In the genomic region with DNA sequence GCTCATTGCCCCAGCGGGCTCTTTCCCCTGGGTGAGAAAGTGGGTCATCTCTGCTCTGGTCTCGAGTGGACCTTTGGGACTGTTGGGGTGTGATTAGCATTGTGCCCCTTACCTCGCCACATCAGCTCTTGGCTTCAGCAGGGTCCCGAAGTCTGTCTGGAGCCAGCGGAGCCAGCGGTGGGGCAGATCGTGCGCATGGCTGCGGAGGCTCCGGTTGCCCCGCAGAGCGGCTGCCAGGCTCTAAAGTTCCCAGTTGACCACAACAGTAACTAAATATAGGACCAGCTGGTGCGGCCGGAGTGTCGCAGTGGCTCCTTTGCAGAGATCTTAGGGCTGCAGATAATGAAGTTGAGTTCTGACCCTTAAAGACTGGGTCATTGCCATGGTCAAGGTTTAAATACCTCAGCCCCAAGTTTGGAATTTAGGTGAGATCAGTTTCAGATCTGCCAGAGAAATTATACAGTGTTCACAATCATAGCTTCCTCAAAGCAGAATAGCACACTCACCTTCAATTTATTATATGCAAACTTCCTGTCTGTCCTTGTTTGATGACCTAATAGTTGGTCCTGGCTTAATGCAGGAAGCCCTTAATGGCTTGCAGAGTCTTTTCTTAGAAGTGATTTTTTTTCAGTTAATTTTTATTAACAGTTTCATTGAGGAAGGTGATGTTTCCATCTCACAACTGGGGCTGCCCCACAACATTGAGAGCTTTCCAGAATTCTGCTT, we compare ENCODE assay signal across 8 mouse cellular contexts. TPM values are rescaled to one million over a fixed set of nuclear protein-coding genes. Genes with fewer than 3 reads are reported as not detected.
DNase-seq lines count a peak whose midpoint lies in the region; ATAC-seq and TF ChIP-seq lines count a peak whose summit lies in the region.

No protein-coding gene starts in this region.

- no peak for ATAC-seq in stomach, embryonic 16.5 days (ENCODE audit: insufficient read depth, low FRiP score)

- no peak for TF ChIP-seq POLR2A in kidney, adult 2 months (IDR thresholded peaks at IDR 0.05; ENCODE audit: low read depth, low read length)
- TF ChIP-seq POLR2A in cortical plate, adult 2 months (IDR thresholded peaks at IDR 0.05; ENCODE audit: extremely low read depth, insufficient read depth, low read length) = no peak

- peak overlapping the region; percentile 98 for H3K4me2 ChIP-seq in stomach, embryonic 16.5 days (ENCODE audit: low read depth, low read length)

- no peak for TF ChIP-seq CTCF in kidney, adult 2 months (conservative IDR thresholded peaks at IDR 0.05; ENCODE audit: insufficient read depth, insufficient read length, low read depth, low read length)
- no peak for TF ChIP-seq CTCF in cortical plate, adult 2 months (IDR thresholded peaks at IDR 0.05; ENCODE audit: extremely low read depth, insufficient read depth, low read length)

- 30% methylated on average over 15 of the region's 15 CpGs for WGBS in kidney, adult 2 months
- 2% methylated on average over 15 of the region's 15 CpGs for WGBS in heart, embryonic 10.5 days
- 10% methylated on average over 15 of the region's 15 CpGs for WGBS in stomach, embryonic 16.5 days

- no peak overlapping the region for H3K27ac ChIP-seq in kidney, adult 2 months (ENCODE audit: insufficient read depth, low read depth, low read length)
- H3K27ac ChIP-seq in cortical plate, adult 2 months (ENCODE audit: insufficient read depth, low read length) = no peak overlapping the region
- H3K27ac ChIP-seq in heart, embryonic 10.5 days = peak overlapping the region; percentile 86
- H3K27ac ChIP-seq in stomach, embryonic 16.5 days (ENCODE audit: low read length) = no peak overlapping the region; the same call in 1 of the 2 replicates

- H3K9me3 ChIP-seq in heart, embryonic 10.5 days = no peaks in the 10 kb centered on the region
- H3K9me3 ChIP-seq in stomach, embryonic 16.5 days (replicated peaks; ENCODE audit: control insufficient read depth, low read length) = no peaks in the 10 kb centered on the region

- DNase-seq in kidney, adult 2 months = no peak
- DNase-seq in kidney, adult 11 months = no peak
- DNase-seq in heart, embryonic 10.5 days (ENCODE audit: low spot score) = no peak
- DNase-seq in liver = peak; percentile 30
- DNase-seq in spleen, postnatal 10 days (ENCODE audit: low spot score in 2 of 2) = no peak
- no peak for DNase-seq in urinary bladder, postnatal 36 days (ENCODE audit: low spot score in 2 of 2)

- peak overlapping the region; percentile 80 for H3K4me3 ChIP-seq in kidney, adult 2 months (ENCODE audit: insufficient read depth, low read depth, low read length)
- H3K4me3 ChIP-seq in cortical plate, adult 2 months (ENCODE audit: insufficient read depth, low read length) = peak overlapping the region; percentile 83
- H3K4me3 ChIP-seq in heart, embryonic 10.5 days = peak overlapping the region; percentile 74
- H3K4me3 ChIP-seq in stomach, embryonic 16.5 days (replicated peaks; ENCODE audit: low read length) = peak overlapping the region; percentile 87

- H3K4me1 ChIP-seq in kidney, adult 2 months (ENCODE audit: control insufficient read depth, insufficient read depth, low read length) = no peaks in the 10 kb centered on the region
- H3K4me1 ChIP-seq in cortical plate, adult 2 months (ENCODE audit: control insufficient read depth, insufficient read depth, low read length) = no peaks in the 10 kb centered on the region
- peaks cover 25% of the 10 kb centered on the region for H3K4me1 ChIP-seq in heart, embryonic 10.5 days
- H3K4me1 ChIP-seq in stomach, embryonic 16.5 days (ENCODE audit: control insufficient read depth, insufficient read depth, low read length) = peaks cover 9% of the 10 kb centered on the region

- peak overlapping the region; percentile 75 for H3K9ac ChIP-seq in stomach, embryonic 16.5 days (ENCODE audit: low read length)

- H3K36me3 ChIP-seq in kidney, adult 2 months (ENCODE audit: control insufficient read depth, insufficient read depth, low read length) = no peaks in the 10 kb centered on the region
- no peaks in the 10 kb centered on the region for H3K36me3 ChIP-seq in heart, embryonic 10.5 days
- H3K36me3 ChIP-seq in stomach, embryonic 16.5 days (ENCODE audit: control insufficient read depth, insufficient read depth, low read length) = no peaks in the 10 kb centered on the region

- no peaks in the 10 kb centered on the region for H3K27me3 ChIP-seq in kidney, adult 2 months (replicated peaks; ENCODE audit: control insufficient read depth, insufficient read depth, low read length)
- no peaks in the 10 kb centered on the region for H3K27me3 ChIP-seq in heart, embryonic 10.5 days (ENCODE audit: insufficient read depth, poor library complexity, severe bottlenecking)
- H3K27me3 ChIP-seq in stomach, embryonic 16.5 days (ENCODE audit: control insufficient read depth, insufficient read depth, low read length) = no peaks in the 10 kb centered on the region

RNA-seq across cellular contexts. Expression of gene Lrrc20, which starts 1.0 kb away (rescaled TPM):
- polyA plus RNA-seq in kidney, adult 2 months (2012; rRNA removed) = 4.0 and 4.6 TPM in 2 replicates
- 21.1 and 22.8 TPM in 2 replicates for polyA plus RNA-seq in cortical plate, adult 2 months (2012; rRNA removed)
- 10.5 and 14.0 TPM in 2 replicates for polyA plus RNA-seq in heart, embryonic 10.5 days (2016; fragmentation: Nextera tagmentation; extraction: Ambion mirVana)
- polyA plus RNA-seq in stomach, embryonic 16.5 days (2015; fragmentation: Nextera tagmentation; extraction: Ambion mirVana) = 5.6 and 6.0 TPM in 2 replicates

RNA-seq across cellular contexts. Expression of gene Eif4ebp2, which starts 24.1 kb away (rescaled TPM):
- polyA plus RNA-seq in kidney, adult 2 months (2012; rRNA removed) = 127 and 128 TPM in 2 replicates
- 25.6 and 27.6 TPM in 2 replicates for polyA plus RNA-seq in cortical plate, adult 2 months (2012; rRNA removed)
- polyA plus RNA-seq in heart, embryonic 10.5 days (2016; fragmentation: Nextera tagmentation; extraction: Ambion mirVana) = 51.2 and 53.1 TPM in 2 replicates
- polyA plus RNA-seq in stomach, embryonic 16.5 days (2015; fragmentation: Nextera tagmentation; extraction: Ambion mirVana) = 40.7 and 46.6 TPM in 2 replicates

RNA-seq across cellular contexts. Expression of gene Nodal, which starts 58.8 kb away (rescaled TPM):
- polyA plus RNA-seq in kidney, adult 2 months (2012; rRNA removed) = 0.06 and 0.12 TPM in 2 replicates
- polyA plus RNA-seq in cortical plate, adult 2 months (2012; rRNA removed) = 0.75 and 0.81 TPM in 2 replicates
- 0.28 TPM in 1 of 2 replicates, not detected in the other for polyA plus RNA-seq in heart, embryonic 10.5 days (2016; fragmentation: Nextera tagmentation; extraction: Ambion mirVana)
- polyA plus RNA-seq in stomach, embryonic 16.5 days (2015; fragmentation: Nextera tagmentation; extraction: Ambion mirVana) = 0.21 and 0.31 TPM in 2 replicates
